Mouse (Mus musculus) skeletal muscle tissue, postnatal 0 days (tissue): Measurements from ENCODE around the gene Csn1s2a. TPM values are rescaled to one million over a fixed set of nuclear protein-coding genes. Genes with fewer than 3 reads are reported as not detected.

ENCODE experiments used
- polyA plus RNA-seq: library from polyadenylated mRNA; unstranded; fragments of >200 nt; fragmentation: Nextera tagmentation; extraction: Ambion mirVana; gene quantifications from 2 replicates; pipeline ENCODE4 v1.2.1, GENCODE M21; 2015

Gene Csn1s2a
- polyA plus RNA-seq = not detected in 2 replicates

GRCm38 (mm10) chr5:87774267-87774666, at the start of gene Csn1s2a:
Gene Csn1s2a, plus strand, starts transcription at chr5:87774567.

GRCm38 (mm10) chr5:87807782-87808181, 33.4 kb downstream of the Csn1s2a start, which contains the start of gene Csn1s2b:
Gene Csn1s2b, plus strand, starts transcription at chr5:87808082.

GRCm38 (mm10) chr5:87825386-87825785, 51.0 kb downstream of the Csn1s2a start, which contains the start of gene Prr27:
Gene Prr27, plus strand, starts transcription at chr5:87825686.

Other genes with a start within 250 kb of the Csn1s2a start
- not detected in 2 replicates for gene Sult1b1, start 236.4 kb upstream of the Csn1s2a start, polyA plus RNA-seq
- not detected in 2 replicates for gene Sult1d1, start 205.5 kb upstream of the Csn1s2a start, polyA plus RNA-seq
- gene Sult1e1, start 183.0 kb upstream of the Csn1s2a start, polyA plus RNA-seq = 0.10 TPM in 1 of 2 replicates, not detected in the other
- gene Csn1s1, start 108.4 kb upstream of the Csn1s2a start, polyA plus RNA-seq = not detected in 2 replicates
- not detected in 2 replicates for gene Csn2, start 74.9 kb upstream of the Csn1s2a start, polyA plus RNA-seq
- not detected in 2 replicates for gene Csn1s2b, start 33.5 kb downstream of the Csn1s2a start, polyA plus RNA-seq
- gene Prr27, start 51.1 kb downstream of the Csn1s2a start, polyA plus RNA-seq = not detected in 2 replicates
- not detected in 2 replicates for gene Odam, start 110.5 kb downstream of the Csn1s2a start, polyA plus RNA-seq
- 0.19 TPM in 1 of 2 replicates, not detected in the other for gene Csn3, start 151.0 kb downstream of the Csn1s2a start, polyA plus RNA-seq
- not detected in 2 replicates for gene 2310003L06Rik, start 194.9 kb downstream of the Csn1s2a start, polyA plus RNA-seq
- not detected in 2 replicates for gene Gm28434, start 194.9 kb downstream of the Csn1s2a start, polyA plus RNA-seq
- gene Cabs1, start 204.9 kb downstream of the Csn1s2a start, polyA plus RNA-seq = not detected in 2 replicates
- gene Smr3a, start 228.0 kb downstream of the Csn1s2a start, polyA plus RNA-seq = not detected in 2 replicates